Mouse (Mus musculus) lung, adult 2 months (tissue): ENCODE measurements at regions not wholly inside any gene's neighbourhood (a gene's known extent, or its start where the extent isn't known, plus 50 kb on each side); places are given as distances from the start of the nearest gene placed in this dataset.

Experiments
- DNase-seq: peaks from one replicate; pipeline ENCODE4 v3.0.0; 2022
- H3K4me1 ChIP-seq: fragments of 200-500 bp; 2 replicates; pipeline ENCODE4 v1.6.1; 2011; ENCODE audit warnings: low read length; ENCODE audit not compliant: control insufficient read depth, insufficient read depth
- H3K4me3 ChIP-seq: fragments of 200-500 bp; replicated peaks from 2 replicates; pipeline ENCODE3; 2011; ENCODE audit warnings: low read depth, mild to moderate bottlenecking, control low read depth, low read length; ENCODE audit errors: extremely low read depth
- CTCF ChIP-seq: fragments of 200-500 bp; IDR thresholded peaks from 2 replicates; pipeline ENCODE4 v1.5.1; 2011; ENCODE audit warnings: mild to moderate bottlenecking, low read length, control low read depth; ENCODE audit not compliant: insufficient read depth
- POLR2A ChIP-seq: fragments of 200-500 bp; IDR thresholded peaks from 2 replicates; pipeline ENCODE4 v1.6.1; 2011; ENCODE audit warnings: low read depth, mild to moderate bottlenecking, control low read depth, low read length, borderline replicate concordance; ENCODE audit errors: extremely low read depth
- WGBS: fragments of 180-500 bp; shearing (Covaris S2); methylation state at CpG from one replicate; pipeline ENCODE4 v1.1.7; 2018; 5-methylcytosine and 5-hydroxymethylcytosine counted together

GRCm38 (mm10) chr7:95688151-95689146 is 482.6 kb upstream of the Tenm4 start:
- no peak overlapping the region for H3K4me3 ChIP-seq
- H3K4me1 ChIP-seq, result no peaks in the 10 kb centered on the region
- no peak for DNase-seq
- WGBS, result 20% methylated on average over 16 of the region's 16 CpGs
- no peak for TF ChIP-seq POLR2A
- no peak for TF ChIP-seq CTCF

GRCm38 (mm10) chr7:95689161-95689833 is 481.7 kb upstream of the Tenm4 start:
- no peaks in the 10 kb centered on the region for H3K4me1 ChIP-seq
- WGBS, result 35% methylated on average over 7 of the region's 7 CpGs
- DNase-seq, result no peak
- TF ChIP-seq POLR2A (no peak), CTCF (no peak)
- no peak overlapping the region for H3K4me3 ChIP-seq

GRCm38 (mm10) chr7:95699506-95699905 is 471.5 kb upstream of the Tenm4 start:
- TF ChIP-seq POLR2A (no peak), CTCF (no peak)
- DNase-seq, result no peak
- H3K4me3 ChIP-seq, result no peak overlapping the region
- H3K4me1 ChIP-seq, result no peaks in the 10 kb centered on the region
- WGBS, result 79% methylated on average over 9 of the region's 9 CpGs

- TF ChIP-seq CTCF (no peak), POLR2A (no peak)
- Histone ChIP-seq H3K4me3 (no peak overlapping the region), H3K4me1 (no peaks in the 10 kb centered on the region)
- DNase-seq, result no peak
- 76% methylated on average over 7 of the region's 7 CpGs for WGBS
These were observed 461.0 kb upstream of the Tenm4 start for GRCm38 (mm10) chr7:95710088-95710487.

GRCm38 (mm10) chr7:95720083-95720482 is 451.0 kb upstream of the Tenm4 start:
- TF ChIP-seq CTCF (no peak), POLR2A (no peak)
- Histone ChIP-seq H3K4me1 (no peaks in the 10 kb centered on the region), H3K4me3 (no peak overlapping the region)
- DNase-seq, result peak; percentile 4

- 62% methylated on average over 2 of the region's 2 CpGs for WGBS
- no peak for DNase-seq
- no peak for TF ChIP-seq CTCF
- no peak for TF ChIP-seq POLR2A
- Histone ChIP-seq H3K4me1 (no peaks in the 10 kb centered on the region), H3K4me3 (no peak overlapping the region)
These were observed 445.1 kb upstream of the Tenm4 start for GRCm38 (mm10) chr7:95725716-95726487.

GRCm38 (mm10) chr7:95733807-95734206 is 437.2 kb upstream of the Tenm4 start:
- 89% methylated on average over 1 of the region's 1 CpGs for WGBS
- H3K4me3 ChIP-seq, result no peak overlapping the region
- DNase-seq, result no peak
- no peak for TF ChIP-seq POLR2A
- TF ChIP-seq CTCF, result no peak
- no peaks in the 10 kb centered on the region for H3K4me1 ChIP-seq

GRCm38 (mm10) chr7:95734587-95734986 is 436.5 kb upstream of the Tenm4 start:
- no peak for DNase-seq
- H3K4me1 ChIP-seq, result no peaks in the 10 kb centered on the region
- TF ChIP-seq POLR2A (no peak), CTCF (no peak)
- H3K4me3 ChIP-seq, result no peak overlapping the region
- WGBS, result 63% methylated on average over 5 of the region's 5 CpGs

- no peaks in the 10 kb centered on the region for H3K4me1 ChIP-seq
- no peak for TF ChIP-seq POLR2A
- no peak for TF ChIP-seq CTCF
- H3K4me3 ChIP-seq, result no peak overlapping the region
- DNase-seq, result no peak
These were observed 434.3 kb upstream of the Tenm4 start for GRCm38 (mm10) chr7:95736716-95737115.
